Mouse (Mus musculus): ENCODE results near the gene Ppp1r27.

DNA sequence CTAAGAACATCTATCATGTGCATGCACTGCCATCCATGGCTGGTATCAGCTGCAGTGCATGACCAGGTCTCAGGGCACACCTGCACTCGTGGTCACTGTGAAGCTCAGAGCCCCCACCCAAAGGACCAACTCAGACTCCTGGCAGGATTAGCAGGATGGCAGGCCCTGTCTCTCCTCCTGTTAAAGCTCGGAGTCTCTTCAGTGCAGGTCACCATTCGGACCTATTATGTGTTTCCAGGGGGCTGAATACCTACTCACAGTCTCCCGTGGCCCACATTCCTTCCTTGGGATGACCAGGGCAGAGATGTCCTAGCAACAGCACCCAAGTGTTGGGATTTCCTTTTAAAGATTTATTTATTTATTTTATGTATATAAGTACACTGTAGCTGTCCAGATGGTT is 33.8 kb downstream of the Ppp1r27 start:
- no peak for TF ChIP-seq CTCF (IDR thresholded peaks at IDR 0.05; ENCODE audit: extremely low read depth, insufficient read length, insufficient replicate concordance, low read depth, low read length)
- no peak for TF ChIP-seq POLR2A (IDR thresholded peaks at IDR 0.05; ENCODE audit: low read depth, low read length)

Measured in small intestine, adult 2 months (tissue).